Mouse (Mus musculus): Measurements from ENCODE around the gene Phlda1. TPM values are rescaled to one million over a fixed set of nuclear protein-coding genes. Genes with fewer than 3 reads are reported as not detected.
"Not testable (repeated sequence)": the region's sequence is repeated elsewhere in the genome, so short reads cannot be mapped to it uniquely, and the experiment has no call there.

Gene Phlda1
- polyA plus RNA-seq, 1 experiment from 2014 or later = 25.3 TPM

GRCm38 (mm10) chr10:111479599-111479998 is 26.5 kb upstream of the Phlda1 start:
- 78% methylated on average over 5 of the region's 5 CpGs for WGBS
- no peaks in the 10 kb centered on the region for H3K27me3 ChIP-seq (ENCODE audit: insufficient read depth, low read length)
- ATAC-seq (replicated peaks; ENCODE audit: low FRiP score, low read depth) = no peak
- no peaks in the 10 kb centered on the region for H3K4me1 ChIP-seq (replicated peaks; ENCODE audit: insufficient read depth, low read length)
- H3K9me3 ChIP-seq (replicated peaks; ENCODE audit: low read length) = no peaks in the 10 kb centered on the region
- H3K9ac ChIP-seq (ENCODE audit: low read depth, low read length) = no peak overlapping the region
- no peak for DNase-seq (ENCODE audit: low spot score)
- peaks cover 13% of the 10 kb centered on the region for H3K36me3 ChIP-seq (ENCODE audit: insufficient read depth, low read length)
- H3K27ac ChIP-seq = no peak overlapping the region
- no peak overlapping the region for H3K4me2 ChIP-seq (ENCODE audit: low read length)
- no peak for TF ChIP-seq CTCF (IDR thresholded peaks at IDR 0.05; ENCODE audit: low read depth)
- no peak overlapping the region for H3K4me3 ChIP-seq (replicated peaks; ENCODE audit: low read depth, low read length)

- peaks cover 17% of the 10 kb centered on the region for H3K36me3 ChIP-seq (ENCODE audit: insufficient read depth, low read length)
- H3K4me3 ChIP-seq (replicated peaks; ENCODE audit: low read depth, low read length) = no peak overlapping the region
- 96% methylated on average over 2 of the region's 2 CpGs for WGBS
- no peak overlapping the region for H3K9ac ChIP-seq (ENCODE audit: low read depth, low read length)
- H3K4me1 ChIP-seq (replicated peaks; ENCODE audit: insufficient read depth, low read length) = no peaks in the 10 kb centered on the region
- no peak for ATAC-seq (replicated peaks; ENCODE audit: low FRiP score, low read depth)
- H3K27ac ChIP-seq = no peak overlapping the region
- no peaks in the 10 kb centered on the region for H3K27me3 ChIP-seq (ENCODE audit: insufficient read depth, low read length)
- no peaks in the 10 kb centered on the region for H3K9me3 ChIP-seq (replicated peaks; ENCODE audit: low read length)
- no peak for TF ChIP-seq CTCF (IDR thresholded peaks at IDR 0.05; ENCODE audit: low read depth)
- no peak overlapping the region for H3K4me2 ChIP-seq (ENCODE audit: low read length)
- DNase-seq (ENCODE audit: low spot score) = no peak
Measured at GRCm38 (mm10) chr10:111482654-111483053, 23.4 kb upstream of the Phlda1 start.

- Histone ChIP-seq H3K9ac (ENCODE audit: low read depth, low read length) (no peak overlapping the region), H3K27ac (no peak overlapping the region), H3K4me3 (replicated peaks; ENCODE audit: low read depth, low read length) (no peak overlapping the region), H3K36me3 (ENCODE audit: insufficient read depth, low read length) (peaks cover 22% of the 10 kb centered on the region), H3K4me2 (ENCODE audit: low read length) (no peak overlapping the region), H3K4me1 (replicated peaks; ENCODE audit: insufficient read depth, low read length) (no peaks in the 10 kb centered on the region), H3K9me3 (replicated peaks; ENCODE audit: low read length) (no peaks in the 10 kb centered on the region), H3K27me3 (ENCODE audit: insufficient read depth, low read length) (no peaks in the 10 kb centered on the region)
- DNase-seq (ENCODE audit: low spot score) = no peak
- 78% methylated on average over 5 of the region's 5 CpGs for WGBS
- TF ChIP-seq CTCF (IDR thresholded peaks at IDR 0.05; ENCODE audit: low read depth) = no peak
- no peak for ATAC-seq (replicated peaks; ENCODE audit: low FRiP score, low read depth)
Measured at GRCm38 (mm10) chr10:111484079-111484478, 22.0 kb upstream of the Phlda1 start.

DNA sequence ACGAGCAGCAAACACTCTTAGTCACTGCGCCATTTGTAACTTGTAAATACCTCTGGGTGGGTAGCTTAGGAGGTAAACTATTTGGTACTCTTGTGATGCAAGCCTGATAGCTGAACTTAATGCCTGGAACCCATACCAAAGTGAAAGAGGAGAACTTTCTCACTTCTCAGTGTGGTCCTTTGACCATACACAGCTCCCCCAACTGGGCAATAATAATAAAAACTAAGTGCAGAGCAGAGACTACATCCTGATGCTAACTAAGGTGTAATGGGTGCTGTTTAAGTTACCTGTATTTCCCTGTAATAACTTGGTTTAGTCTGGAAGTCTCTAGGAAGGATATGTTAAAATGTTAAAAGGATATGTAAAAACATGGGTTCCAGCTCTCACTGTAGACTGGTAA is 17.3 kb upstream of the Phlda1 start:
- H3K4me2 ChIP-seq (ENCODE audit: low read length) = no peak overlapping the region
- 62% methylated on average over 2 of the region's 2 CpGs for WGBS
- ATAC-seq (replicated peaks; ENCODE audit: low FRiP score, low read depth) = no peak
- DNase-seq (ENCODE audit: low spot score) = no peak
- no peaks in the 10 kb centered on the region for H3K4me1 ChIP-seq (replicated peaks; ENCODE audit: insufficient read depth, low read length)
- peaks cover 28% of the 10 kb centered on the region for H3K36me3 ChIP-seq (ENCODE audit: insufficient read depth, low read length)
- H3K27me3 ChIP-seq (ENCODE audit: insufficient read depth, low read length) = no peaks in the 10 kb centered on the region
- H3K9me3 ChIP-seq (replicated peaks; ENCODE audit: low read length) = no peaks in the 10 kb centered on the region
- no peak overlapping the region for H3K4me3 ChIP-seq (replicated peaks; ENCODE audit: low read depth, low read length)
- H3K27ac ChIP-seq = no peak overlapping the region
- H3K9ac ChIP-seq (ENCODE audit: low read depth, low read length) = no peak overlapping the region
- TF ChIP-seq CTCF (IDR thresholded peaks at IDR 0.05; ENCODE audit: low read depth) = peak; percentile 44

DNA sequence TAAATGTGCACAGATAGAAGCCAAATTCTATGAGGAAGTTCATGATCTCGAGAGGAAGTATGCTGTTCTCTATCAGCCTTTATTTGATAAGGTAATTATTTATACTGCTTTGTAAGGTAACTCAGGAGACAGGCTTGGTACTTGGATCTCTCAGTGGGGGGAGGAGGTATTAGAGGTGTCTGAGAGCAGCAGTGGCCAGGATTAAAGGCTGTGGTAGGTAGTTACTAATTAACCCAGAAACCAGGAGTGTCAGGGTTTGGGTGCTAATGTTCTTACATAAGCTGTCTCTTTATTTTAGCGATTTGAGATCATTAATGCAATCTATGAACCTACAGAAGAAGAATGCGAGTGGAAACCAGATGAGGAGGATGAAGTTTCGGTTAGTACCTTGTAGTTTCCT is 16.0 kb upstream of the Phlda1 start:
- H3K36me3 ChIP-seq (ENCODE audit: insufficient read depth, low read length) = peaks cover 33% of the 10 kb centered on the region
- 82% methylated on average over 4 of the region's 4 CpGs for WGBS
- not testable (repeated sequence) for H3K9me3 ChIP-seq (replicated peaks; ENCODE audit: low read length); H3K4me3 ChIP-seq (replicated peaks; ENCODE audit: low read depth, low read length); DNase-seq (ENCODE audit: low spot score); ATAC-seq (replicated peaks; ENCODE audit: low FRiP score, low read depth); H3K4me1 ChIP-seq (replicated peaks; ENCODE audit: insufficient read depth, low read length); H3K4me2 ChIP-seq (ENCODE audit: low read length); H3K27me3 ChIP-seq (ENCODE audit: insufficient read depth, low read length); H3K9ac ChIP-seq (ENCODE audit: low read depth, low read length); H3K27ac ChIP-seq

DNA sequence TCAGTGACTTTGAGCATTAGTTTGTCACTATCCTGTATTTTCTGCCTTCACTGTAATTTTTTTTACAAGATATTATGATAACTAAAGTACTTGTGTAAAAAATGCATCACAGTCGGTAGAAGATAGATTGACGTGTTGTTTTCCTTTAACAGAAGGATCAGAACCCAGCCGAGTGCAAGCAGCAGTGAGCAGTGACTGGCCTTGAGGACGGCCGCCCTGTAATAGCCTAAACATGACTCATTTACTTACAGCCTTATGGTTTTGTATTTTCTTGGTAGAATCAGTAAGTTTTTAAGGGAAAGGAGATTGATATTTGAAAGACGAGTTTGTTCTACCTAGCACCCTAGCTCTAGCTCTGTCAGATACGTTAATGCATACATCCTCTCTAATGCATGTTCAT is 10.2 kb upstream of the Phlda1 start:
- Histone ChIP-seq H3K36me3 (ENCODE audit: insufficient read depth, low read length) (peaks cover 31% of the 10 kb centered on the region), H3K4me3 (replicated peaks; ENCODE audit: low read depth, low read length) (no peak overlapping the region), H3K27me3 (ENCODE audit: insufficient read depth, low read length) (no peaks in the 10 kb centered on the region), H3K9me3 (replicated peaks; ENCODE audit: low read length) (no peaks in the 10 kb centered on the region), H3K9ac (ENCODE audit: low read depth, low read length) (no peak overlapping the region), H3K4me1 (replicated peaks; ENCODE audit: insufficient read depth, low read length) (no peaks in the 10 kb centered on the region), H3K4me2 (ENCODE audit: low read length) (no peak overlapping the region), H3K27ac (no peak overlapping the region)
- ATAC-seq (replicated peaks; ENCODE audit: low FRiP score, low read depth) = no peak
- DNase-seq (ENCODE audit: low spot score) = no peak
- WGBS = 91% methylated on average over 7 of the region's 7 CpGs
- no peak for TF ChIP-seq CTCF (IDR thresholded peaks at IDR 0.05; ENCODE audit: low read depth)

DNA sequence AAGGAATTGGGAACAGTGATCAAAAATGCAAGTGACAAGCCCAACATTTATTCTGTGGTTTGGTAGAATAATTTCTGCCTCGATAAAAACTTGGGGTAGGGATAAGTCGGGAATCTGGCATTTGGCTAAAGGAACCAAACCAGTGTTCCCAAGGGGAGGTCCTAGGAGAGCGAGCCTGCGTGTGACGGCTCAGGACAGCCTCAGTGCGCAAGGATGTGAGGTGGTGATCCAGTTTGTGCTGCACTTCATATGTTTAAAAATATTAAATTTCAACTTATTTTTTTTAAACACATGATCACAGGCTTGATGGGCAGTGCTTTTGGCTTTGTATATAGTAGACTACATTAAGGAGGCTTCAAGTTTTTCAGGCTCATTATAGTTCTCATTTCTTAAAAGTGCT is 6.2 kb upstream of the Phlda1 start:
- DNase-seq (ENCODE audit: low spot score) = no peak

More for the DNA sequence above, 6.2 kb upstream of the Phlda1 start:
- Histone ChIP-seq H3K4me2 (ENCODE audit: low read length) (no peak overlapping the region), H3K4me1 (replicated peaks; ENCODE audit: insufficient read depth, low read length) (peaks cover 7% of the 10 kb centered on the region; the same call in 1 of the 2 replicates), H3K9me3 (replicated peaks; ENCODE audit: low read length) (no peaks in the 10 kb centered on the region), H3K36me3 (ENCODE audit: insufficient read depth, low read length) (peaks cover 14% of the 10 kb centered on the region; the same call in 1 of the 2 replicates), H3K27me3 (ENCODE audit: insufficient read depth, low read length) (no peaks in the 10 kb centered on the region), H3K9ac (ENCODE audit: low read depth, low read length) (no peak overlapping the region), H3K4me3 (replicated peaks; ENCODE audit: low read depth, low read length) (no peak overlapping the region), H3K27ac (no peak overlapping the region)
- no peak for TF ChIP-seq CTCF (IDR thresholded peaks at IDR 0.05; ENCODE audit: low read depth)
- WGBS = 79% methylated on average over 6 of the region's 6 CpGs
- no peak for ATAC-seq (replicated peaks; ENCODE audit: low FRiP score, low read depth)
